Mouse (Mus musculus) 3134 (cell line): Measurements from ENCODE around the gene Mgst3.

Experiments
- DNase-seq: peaks from one replicate; pipeline ENCODE4 v3.0.0-alpha.2; 2011; ENCODE audit warnings: low spot score; ENCODE audit not compliant: insufficient read length; ENCODE audit errors: extremely low read depth

Gene Mgst3

GRCm38 (mm10) chr1:167388571-167388970 lies 5.1 kb downstream of the Mgst3 start:
- DNase-seq, result no peak

GRCm38 (mm10) chr1:167387796-167388195 lies 5.8 kb downstream of the Mgst3 start:
- no peak for DNase-seq

- DNase-seq, result peak; percentile 74
Observed at GRCm38 (mm10) chr1:167387310-167387709, 6.3 kb downstream of the Mgst3 start.

- no peak for DNase-seq
Observed at GRCm38 (mm10) chr1:167386466-167386865, 7.2 kb downstream of the Mgst3 start.

- no peak for DNase-seq
Observed at GRCm38 (mm10) chr1:167385636-167386035, 8.0 kb downstream of the Mgst3 start.

- no peak for DNase-seq
Observed at GRCm38 (mm10) chr1:167385211-167385610, 8.4 kb downstream of the Mgst3 start.

- no peak for DNase-seq
Observed at GRCm38 (mm10) chr1:167384156-167384555, 9.5 kb downstream of the Mgst3 start.

GRCm38 (mm10) chr1:167383178-167383577 lies 10.5 kb downstream of the Mgst3 start:
- no peak for DNase-seq

GRCm38 (mm10) chr1:167382763-167383162 lies 10.9 kb downstream of the Mgst3 start:
- DNase-seq, result no peak

- no peak for DNase-seq
Observed at GRCm38 (mm10) chr1:167382316-167382715, 11.3 kb downstream of the Mgst3 start.

- DNase-seq, result no peak
Observed at GRCm38 (mm10) chr1:167381050-167382015, 12.3 kb downstream of the Mgst3 start.

- no peak for DNase-seq
Observed at GRCm38 (mm10) chr1:167380223-167380622, 13.4 kb downstream of the Mgst3 start.

GRCm38 (mm10) chr1:167379751-167380150 lies 13.9 kb downstream of the Mgst3 start:
- no peak for DNase-seq

GRCm38 (mm10) chr1:167378019-167378418 lies 15.6 kb downstream of the Mgst3 start:
- no peak for DNase-seq

GRCm38 (mm10) chr1:167374942-167375341 lies 18.7 kb downstream of the Mgst3 start:
- DNase-seq, result no peak

- no peak for DNase-seq
Observed at GRCm38 (mm10) chr1:167374003-167374784, 19.4 kb downstream of the Mgst3 start.

- DNase-seq, result no peak
Observed at GRCm38 (mm10) chr1:167372739-167373138, 20.9 kb downstream of the Mgst3 start.

GRCm38 (mm10) chr1:167369905-167370304 lies 23.7 kb downstream of the Mgst3 start:
- peak; percentile 53 for DNase-seq

GRCm38 (mm10) chr1:167368513-167368912 lies 25.1 kb downstream of the Mgst3 start:
- no peak for DNase-seq

GRCm38 (mm10) chr1:167368018-167368417 lies 25.6 kb downstream of the Mgst3 start:
- DNase-seq, result no peak

GRCm38 (mm10) chr1:167366621-167367020 lies 27.0 kb downstream of the Mgst3 start:
- DNase-seq, result no peak
